Mouse (Mus musculus) intestine, embryonic 15.5 days (tissue): Measurements from ENCODE around the gene Nt5c2. TPM values are rescaled to one million over a fixed set of nuclear protein-coding genes. Genes with fewer than 3 reads are reported as not detected.
A peak's percentile ranks its signal among the peaks of the same experiment; 100 is the strongest.
"Not testable (repeated sequence)": the region's sequence is repeated elsewhere in the genome, so short reads cannot be mapped to it uniquely, and the experiment has no call there.

ENCODE experiments used
- ATAC-seq: fragments of 200-750 bp; cut with Nextera tagmentation; 2 replicates; pipeline ENCODE4 v1.8.0; 2017; ENCODE audit warnings: moderate TSS enrichment, moderate library complexity
- H3K27ac ChIP-seq: fragments of 300-500 bp; sonication (generic); 2 replicates; pipeline ENCODE4 v1.5.1; 2015; ENCODE audit warnings: mild to moderate bottlenecking, inconsistent platforms
- H3K27me3 ChIP-seq: fragments of 300-500 bp; sonication (generic); replicated peaks from 2 replicates; pipeline ENCODE4 v1.6.1; 2015; ENCODE audit warnings: inconsistent platforms
- H3K36me3 ChIP-seq: fragments of 300-500 bp; sonication (generic); 2 replicates; pipeline ENCODE4 v1.6.1; 2015; ENCODE audit warnings: inconsistent platforms
- H3K4me1 ChIP-seq: fragments of 300-500 bp; sonication (generic); replicated peaks from 2 replicates; pipeline ENCODE4 v1.6.1; 2015; ENCODE audit warnings: inconsistent platforms
- H3K4me2 ChIP-seq: fragments of 300-500 bp; sonication (generic); replicated peaks from 2 replicates; pipeline ENCODE4 v1.6.1; 2015; ENCODE audit warnings: mild to moderate bottlenecking, inconsistent platforms
- H3K4me3 ChIP-seq: fragments of 300-500 bp; sonication (generic); replicated peaks from 2 replicates; pipeline ENCODE4 v1.5.1; 2015; ENCODE audit warnings: inconsistent platforms
- H3K9ac ChIP-seq: fragments of 300-500 bp; sonication (generic); 2 replicates; pipeline ENCODE4 v1.6.1; 2015; ENCODE audit warnings: inconsistent platforms
- H3K9me3 ChIP-seq: fragments of 300-500 bp; sonication (generic); 2 replicates; pipeline ENCODE4 v1.6.1; 2016; ENCODE audit warnings: inconsistent platforms
- WGBS: fragments of 180-500 bp; shearing (Covaris S2); methylation state at CpG from one replicate; pipeline ENCODE4 v1.1.7; 2015; 5-methylcytosine and 5-hydroxymethylcytosine counted together
- polyA plus RNA-seq: library from polyadenylated mRNA; unstranded; fragments of >200 nt; fragmentation: Nextera tagmentation; extraction: Ambion mirVana; gene quantifications from 2 replicates; pipeline ENCODE4 v1.2.1, GENCODE M21; 2015

The Nt5c2 gene
- polyA plus RNA-seq, 1 experiment from 2014 or later = 49.1 TPM

GRCm38 (mm10) chr19:46983352-46983965, 31.5 kb downstream of the Nt5c2 start:
- no peak overlapping the region for H3K4me3 ChIP-seq
- H3K36me3 ChIP-seq = no peaks in the 10 kb centered on the region
- peak overlapping the region; percentile 79 for H3K27ac ChIP-seq
- H3K4me1 ChIP-seq = peaks cover 13% of the 10 kb centered on the region; the same call in 1 of the 2 replicates
- 42% methylated on average over 14 of the region's 14 CpGs for WGBS
- 0 out of 2 replicates have a peak overlapping the region, but pooled peaks have one; percentile 15 for H3K9ac ChIP-seq
- H3K4me2 ChIP-seq = peak overlapping the region; percentile 28
- no peaks in the 10 kb centered on the region for H3K9me3 ChIP-seq
- peak; percentile 74 for ATAC-seq
- no peaks in the 10 kb centered on the region for H3K27me3 ChIP-seq

- 31% methylated on average over 6 of the region's 6 CpGs for WGBS
- Histone ChIP-seq H3K9me3 (no peaks in the 10 kb centered on the region), H3K27me3 (no peaks in the 10 kb centered on the region), H3K4me3 (no peak overlapping the region), H3K4me2 (no peak overlapping the region), H3K9ac (no peak overlapping the region), H3K36me3 (no peaks in the 10 kb centered on the region), H3K27ac (no peak overlapping the region), H3K4me1 (peaks cover 9% of the 10 kb centered on the region; the same call in 1 of the 2 replicates)
- ATAC-seq = no peak
Observed at GRCm38 (mm10) chr19:46981462-46981861, 33.5 kb downstream of the Nt5c2 start.

GRCm38 (mm10) chr19:46979781-46980105, 35.2 kb downstream of the Nt5c2 start:
- no peaks in the 10 kb centered on the region for H3K27me3 ChIP-seq
- H3K4me2 ChIP-seq = no peak overlapping the region
- no peak overlapping the region for H3K27ac ChIP-seq
- no peak for ATAC-seq
- H3K9me3 ChIP-seq = no peaks in the 10 kb centered on the region
- no peak overlapping the region for H3K9ac ChIP-seq
- H3K36me3 ChIP-seq = no peaks in the 10 kb centered on the region
- H3K4me1 ChIP-seq = peaks cover 9% of the 10 kb centered on the region; the same call in 1 of the 2 replicates
- H3K4me3 ChIP-seq = no peak overlapping the region
- WGBS = 77% methylated on average over 3 of the region's 3 CpGs

- no peak for ATAC-seq
Observed at GRCm38 (mm10) chr19:46978920-46979780, 35.8 kb downstream of the Nt5c2 start.

GRCm38 (mm10) chr19:46978069-46978468, 36.9 kb downstream of the Nt5c2 start:
- H3K4me3 ChIP-seq, ATAC-seq, H3K27ac ChIP-seq, H3K4me1 ChIP-seq, H3K4me2 ChIP-seq, H3K9ac ChIP-seq, H3K36me3 ChIP-seq, H3K9me3 ChIP-seq, H3K27me3 ChIP-seq: not testable (repeated sequence)
- 95% methylated on average over 3 of the region's 3 CpGs for WGBS

More at GRCm38 (mm10) chr19:46978920-46979780, 35.8 kb downstream of the Nt5c2 start:
- Histone ChIP-seq H3K9me3 (no peaks in the 10 kb centered on the region), H3K4me2 (no peak overlapping the region), H3K9ac (no peak overlapping the region), H3K4me1 (peaks cover 9% of the 10 kb centered on the region; the same call in 1 of the 2 replicates), H3K4me3 (no peak overlapping the region), H3K27ac (no peak overlapping the region), H3K27me3 (no peaks in the 10 kb centered on the region), H3K36me3 (no peaks in the 10 kb centered on the region)
- 82% methylated on average over 17 of the region's 17 CpGs for WGBS

DNA sequence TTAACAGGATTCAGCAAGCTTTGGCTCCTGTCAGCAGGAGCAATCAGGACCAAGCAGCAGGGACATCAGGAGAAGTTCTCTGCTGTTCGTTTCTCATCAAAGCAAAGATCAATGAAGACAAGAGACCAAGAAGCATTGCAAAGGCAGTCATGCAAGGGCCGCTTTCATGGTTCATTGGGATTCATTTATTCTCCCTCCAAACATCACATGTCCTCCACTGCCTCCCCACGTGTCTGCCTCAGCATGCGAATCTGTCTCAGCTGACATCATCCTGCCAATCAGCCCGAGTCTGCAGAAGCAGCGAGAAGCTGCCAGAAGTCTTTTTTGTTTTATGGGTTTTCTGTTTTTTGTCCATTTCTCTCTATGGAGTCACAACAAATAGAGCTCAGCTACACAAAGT, 37.5 kb downstream of the Nt5c2 start:
- Histone ChIP-seq H3K4me1 (no peaks in the 10 kb centered on the region), H3K4me3 (no peak overlapping the region), H3K27me3 (no peaks in the 10 kb centered on the region), H3K36me3 (no peaks in the 10 kb centered on the region), H3K9me3 (no peaks in the 10 kb centered on the region), H3K9ac (no peak overlapping the region), H3K4me2 (no peak overlapping the region), H3K27ac (no peak overlapping the region)
- ATAC-seq = no peak
- WGBS = 73% methylated on average over 6 of the region's 6 CpGs

GRCm38 (mm10) chr19:46976743-46977142, 38.2 kb downstream of the Nt5c2 start:
- Histone ChIP-seq H3K4me1 (no peaks in the 10 kb centered on the region), H3K36me3 (no peaks in the 10 kb centered on the region), H3K9me3 (no peaks in the 10 kb centered on the region), H3K4me2 (no peak overlapping the region), H3K27me3 (no peaks in the 10 kb centered on the region), H3K9ac (no peak overlapping the region), H3K4me3 (no peak overlapping the region), H3K27ac (no peak overlapping the region)
- no peak for ATAC-seq
- WGBS = 44% methylated on average over 2 of the region's 2 CpGs

DNA sequence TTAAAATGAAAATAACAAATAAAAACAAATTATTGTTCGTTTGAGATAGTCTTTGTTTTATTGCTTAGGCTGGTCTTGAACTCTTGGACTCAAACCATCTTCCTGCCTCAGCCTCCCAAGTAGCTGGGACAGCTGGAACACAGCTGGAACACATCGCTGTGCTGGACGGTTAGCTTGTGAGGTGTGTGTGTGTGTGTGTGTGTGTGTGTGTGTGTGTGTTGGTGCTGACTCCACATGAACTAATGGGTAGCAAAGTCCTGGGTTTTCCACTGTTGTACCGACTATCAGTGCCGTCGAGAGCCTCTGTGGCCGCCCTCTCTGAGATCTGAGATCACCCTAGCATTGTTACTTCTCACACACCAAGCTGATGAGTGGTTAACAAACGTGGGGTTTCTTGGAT, 39.0 kb downstream of the Nt5c2 start:
- ATAC-seq = no peak
- no peaks in the 10 kb centered on the region for H3K27me3 ChIP-seq
- no peaks in the 10 kb centered on the region for H3K4me1 ChIP-seq
- no peak overlapping the region for H3K27ac ChIP-seq
- 84% methylated on average over 8 of the region's 8 CpGs for WGBS
- no peak overlapping the region for H3K9ac ChIP-seq
- no peaks in the 10 kb centered on the region for H3K9me3 ChIP-seq
- H3K36me3 ChIP-seq = no peaks in the 10 kb centered on the region
- H3K4me2 ChIP-seq = no peak overlapping the region
- no peak overlapping the region for H3K4me3 ChIP-seq

DNA sequence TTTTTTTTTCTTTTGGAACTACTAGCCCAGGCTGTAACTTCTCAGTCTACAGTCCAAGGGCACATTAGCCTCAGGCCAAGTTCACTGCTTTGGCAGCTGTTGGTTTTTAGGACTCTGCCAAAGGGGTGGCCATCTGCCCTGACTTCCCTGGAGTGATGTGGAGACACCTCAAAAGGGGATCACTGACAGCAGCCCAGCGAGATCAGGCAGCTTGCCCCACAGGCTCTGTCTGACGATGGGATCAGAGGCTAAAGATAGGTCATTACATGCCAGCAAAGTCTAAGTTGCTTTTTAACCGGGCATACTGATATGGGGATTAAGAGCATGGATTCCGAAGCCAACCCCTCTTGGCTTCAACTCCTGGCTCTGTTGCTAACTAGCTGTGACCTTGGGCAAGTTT, 39.4 kb downstream of the Nt5c2 start:
- ATAC-seq = no peak
- no peaks in the 10 kb centered on the region for H3K27me3 ChIP-seq
- H3K9me3 ChIP-seq = no peaks in the 10 kb centered on the region
- no peak overlapping the region for H3K9ac ChIP-seq
- no peaks in the 10 kb centered on the region for H3K4me1 ChIP-seq
- H3K27ac ChIP-seq = no peak overlapping the region
- WGBS = 56% methylated on average over 4 of the region's 4 CpGs
- no peak overlapping the region for H3K4me3 ChIP-seq
- H3K4me2 ChIP-seq = no peak overlapping the region
- no peaks in the 10 kb centered on the region for H3K36me3 ChIP-seq

DNA sequence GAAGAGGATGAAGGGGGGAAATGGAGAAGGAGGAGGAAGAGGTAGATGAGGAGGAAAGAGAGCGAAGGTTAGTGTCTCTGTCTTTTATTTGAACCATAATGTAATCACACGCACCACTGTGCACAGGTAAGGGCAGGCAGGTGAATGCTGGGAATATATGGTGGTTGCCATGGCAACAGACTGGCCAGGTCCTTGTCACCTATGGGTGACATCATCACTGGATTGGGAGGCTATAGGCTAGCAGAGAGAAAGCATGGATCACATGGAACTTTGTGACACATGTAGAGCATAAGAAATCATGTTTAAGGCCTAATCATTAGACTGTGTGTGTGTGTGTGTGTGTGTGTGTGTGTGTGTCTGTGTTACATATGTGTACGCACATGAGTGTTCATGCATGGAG, 42.8 kb downstream of the Nt5c2 start:
- peak overlapping the region; percentile 2; the same call in 1 of the 2 replicates for H3K27ac ChIP-seq
- WGBS = 88% methylated on average over 3 of the region's 3 CpGs
- ATAC-seq = no peak

GRCm38 (mm10) chr19:46971712-46972111, 43.2 kb downstream of the Nt5c2 start:
- Histone ChIP-seq H3K9ac (no peak overlapping the region), H3K27ac (no peak overlapping the region), H3K4me1 (peaks cover 9% of the 10 kb centered on the region; the same call in 1 of the 2 replicates), H3K27me3 (no peaks in the 10 kb centered on the region), H3K4me3 (no peak overlapping the region), H3K36me3 (no peaks in the 10 kb centered on the region), H3K9me3 (no peaks in the 10 kb centered on the region), H3K4me2 (no peak overlapping the region)
- WGBS = 72% methylated on average over 9 of the region's 9 CpGs
- no peak for ATAC-seq

More for the DNA sequence above, 42.8 kb downstream of the Nt5c2 start:
- no peaks in the 10 kb centered on the region for H3K27me3 ChIP-seq
- H3K4me2 ChIP-seq = no peak overlapping the region
- H3K9me3 ChIP-seq = no peaks in the 10 kb centered on the region
- H3K4me1 ChIP-seq = peaks cover 9% of the 10 kb centered on the region; the same call in 1 of the 2 replicates
- no peaks in the 10 kb centered on the region for H3K36me3 ChIP-seq
- no peak overlapping the region for H3K4me3 ChIP-seq
- no peak overlapping the region for H3K9ac ChIP-seq

GRCm38 (mm10) chr19:46971051-46971689, 43.8 kb downstream of the Nt5c2 start:
- 56% methylated on average over 8 of the region's 8 CpGs for WGBS
- Histone ChIP-seq H3K4me1 (peaks cover 9% of the 10 kb centered on the region; the same call in 1 of the 2 replicates), H3K9ac (no peak overlapping the region), H3K4me3 (no peak overlapping the region), H3K36me3 (no peaks in the 10 kb centered on the region), H3K4me2 (no peak overlapping the region), H3K9me3 (no peaks in the 10 kb centered on the region), H3K27ac (no peak overlapping the region), H3K27me3 (no peaks in the 10 kb centered on the region)
- no peak for ATAC-seq
